Mouse (Mus musculus): ENCODE measurements at regions not wholly inside any gene's neighbourhood (a gene's known extent, or its start where the extent isn't known, plus 50 kb on each side); places are given as distances from the start of the nearest gene placed in this dataset.

- TF ChIP-seq POLR2A (IDR thresholded peaks at IDR 0.05; ENCODE audit: insufficient read depth, low read depth, low read length) = no peak
- no peak for TF ChIP-seq CTCF (IDR thresholded peaks at IDR 0.05; ENCODE audit: insufficient read depth, low read depth, low read length)
- H3K27ac ChIP-seq (ENCODE audit: insufficient read depth, low read depth, low read length) = no peak overlapping the region
- no peak overlapping the region for H3K4me3 ChIP-seq (ENCODE audit: insufficient read depth, low read depth, low read length)
- 61% methylated on average over 5 of the region's 5 CpGs for WGBS
- H3K4me1 ChIP-seq (ENCODE audit: control insufficient read depth, insufficient read depth, low read length) = no peaks in the 10 kb centered on the region
Measured at GRCm38 (mm10) chr4:82234443-82234842, 471.1 kb downstream of the Nfib start.

- 73% methylated on average over 6 of the region's 6 CpGs for WGBS
- Histone ChIP-seq H3K27ac (ENCODE audit: insufficient read depth, low read depth, low read length) (no peak overlapping the region), H3K4me1 (ENCODE audit: control insufficient read depth, insufficient read depth, low read length) (no peaks in the 10 kb centered on the region), H3K4me3 (ENCODE audit: insufficient read depth, low read depth, low read length) (no peak overlapping the region)
- TF ChIP-seq POLR2A (IDR thresholded peaks at IDR 0.05; ENCODE audit: insufficient read depth, low read depth, low read length) (no peak), CTCF (IDR thresholded peaks at IDR 0.05; ENCODE audit: insufficient read depth, low read depth, low read length) (no peak)
Measured at GRCm38 (mm10) chr4:82226197-82227119, 479.1 kb downstream of the Nfib start.

DNA sequence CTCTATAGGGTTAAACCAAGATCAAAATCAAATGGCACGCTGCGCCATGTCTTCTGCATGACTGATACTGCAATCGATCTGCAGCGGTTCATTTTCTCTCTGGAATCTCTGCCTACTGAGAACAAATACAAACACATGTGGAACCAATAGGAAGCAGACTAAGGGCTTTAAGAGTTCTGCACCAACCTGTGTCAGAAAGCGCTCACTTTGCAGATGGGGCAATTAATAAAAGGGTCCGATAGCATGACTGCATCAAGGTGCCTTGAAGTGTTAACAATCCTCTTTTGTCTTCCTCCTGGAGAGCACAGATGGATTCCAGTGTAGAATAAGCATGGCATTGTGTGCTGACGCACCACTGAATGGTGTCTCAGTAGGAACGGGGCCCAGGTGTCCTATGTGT is 484.8 kb downstream of the Nfib start:
- Histone ChIP-seq H3K4me3 (ENCODE audit: insufficient read depth, low read depth, low read length) (no peak overlapping the region), H3K27ac (ENCODE audit: insufficient read depth, low read depth, low read length) (no peak overlapping the region), H3K4me1 (ENCODE audit: control insufficient read depth, insufficient read depth, low read length) (no peaks in the 10 kb centered on the region)
- WGBS = 76% methylated on average over 8 of the region's 8 CpGs
- TF ChIP-seq POLR2A (IDR thresholded peaks at IDR 0.05; ENCODE audit: insufficient read depth, low read depth, low read length) (no peak), CTCF (IDR thresholded peaks at IDR 0.05; ENCODE audit: insufficient read depth, low read depth, low read length) (no peak)

- no peak overlapping the region for H3K4me3 ChIP-seq (ENCODE audit: insufficient read depth, low read depth, low read length)
- no peak overlapping the region for H3K27ac ChIP-seq (ENCODE audit: insufficient read depth, low read depth, low read length)
- H3K4me1 ChIP-seq (ENCODE audit: control insufficient read depth, insufficient read depth, low read length) = no peaks in the 10 kb centered on the region
- WGBS = 91% methylated on average over 7 of the region's 7 CpGs
- no peak for TF ChIP-seq CTCF (IDR thresholded peaks at IDR 0.05; ENCODE audit: insufficient read depth, low read depth, low read length)
- TF ChIP-seq POLR2A (IDR thresholded peaks at IDR 0.05; ENCODE audit: insufficient read depth, low read depth, low read length) = no peak
Measured at GRCm38 (mm10) chr4:82220120-82220714, 485.3 kb downstream of the Nfib start.

- 92% methylated on average over 6 of the region's 6 CpGs for WGBS
- TF ChIP-seq CTCF (IDR thresholded peaks at IDR 0.05; ENCODE audit: insufficient read depth, low read depth, low read length) (no peak), POLR2A (IDR thresholded peaks at IDR 0.05; ENCODE audit: insufficient read depth, low read depth, low read length) (no peak)
Measured at GRCm38 (mm10) chr4:82218616-82219015, 486.9 kb downstream of the Nfib start.

DNA sequence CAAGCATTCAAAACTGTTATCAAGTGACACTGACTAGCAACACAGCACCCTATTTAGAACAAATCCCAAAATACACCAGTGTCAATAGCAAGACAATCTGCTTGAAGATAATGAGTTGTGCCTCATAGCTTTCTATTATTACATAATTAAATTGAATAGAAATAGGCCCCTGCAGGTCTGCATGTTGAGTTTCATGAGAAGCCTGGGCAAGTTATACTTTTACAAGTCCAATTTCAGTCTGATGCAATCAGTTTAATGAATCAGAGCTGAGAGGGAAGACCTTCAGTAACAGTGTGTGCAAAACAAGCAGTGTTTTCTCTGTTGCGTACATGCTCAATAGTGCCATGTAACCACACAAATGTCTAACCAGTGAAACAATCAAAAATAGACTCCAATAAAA is 498.5 kb downstream of the Nfib start:
- WGBS = 92% methylated on average over 1 of the region's 1 CpGs
- no peak overlapping the region for H3K27ac ChIP-seq (ENCODE audit: insufficient read depth, low read depth, low read length)
- H3K4me1 ChIP-seq (ENCODE audit: control insufficient read depth, insufficient read depth, low read length) = no peaks in the 10 kb centered on the region
- H3K4me3 ChIP-seq (ENCODE audit: insufficient read depth, low read depth, low read length) = no peak overlapping the region
- TF ChIP-seq CTCF (IDR thresholded peaks at IDR 0.05; ENCODE audit: insufficient read depth, low read depth, low read length) = no peak
- TF ChIP-seq POLR2A (IDR thresholded peaks at IDR 0.05; ENCODE audit: insufficient read depth, low read depth, low read length) = no peak

More at GRCm38 (mm10) chr4:82218616-82219015, 486.9 kb downstream of the Nfib start:
- Histone ChIP-seq H3K4me3 (ENCODE audit: insufficient read depth, low read depth, low read length) (no peak overlapping the region), H3K27ac (ENCODE audit: insufficient read depth, low read depth, low read length) (no peak overlapping the region), H3K4me1 (ENCODE audit: control insufficient read depth, insufficient read depth, low read length) (no peaks in the 10 kb centered on the region)

GRCm38 (mm10) chr4:82200306-82200705 is 505.2 kb downstream of the Nfib start:
- 82% methylated on average over 2 of the region's 2 CpGs for WGBS
- no peak for TF ChIP-seq POLR2A (IDR thresholded peaks at IDR 0.05; ENCODE audit: insufficient read depth, low read depth, low read length)
- TF ChIP-seq CTCF (IDR thresholded peaks at IDR 0.05; ENCODE audit: insufficient read depth, low read depth, low read length) = no peak
- no peak overlapping the region for H3K27ac ChIP-seq (ENCODE audit: insufficient read depth, low read depth, low read length)

GRCm38 (mm10) chr4:82199118-82199517 is 506.4 kb downstream of the Nfib start:
- Histone ChIP-seq H3K27ac (ENCODE audit: insufficient read depth, low read depth, low read length) (no peak overlapping the region), H3K4me3 (ENCODE audit: insufficient read depth, low read depth, low read length) (no peak overlapping the region), H3K4me1 (ENCODE audit: control insufficient read depth, insufficient read depth, low read length) (no peaks in the 10 kb centered on the region)
- no peak for TF ChIP-seq POLR2A (IDR thresholded peaks at IDR 0.05; ENCODE audit: insufficient read depth, low read depth, low read length)
- no peak for TF ChIP-seq CTCF (IDR thresholded peaks at IDR 0.05; ENCODE audit: insufficient read depth, low read depth, low read length)

More at GRCm38 (mm10) chr4:82200306-82200705, 505.2 kb downstream of the Nfib start:
- no peak overlapping the region for H3K4me3 ChIP-seq (ENCODE audit: insufficient read depth, low read depth, low read length)
- H3K4me1 ChIP-seq (ENCODE audit: control insufficient read depth, insufficient read depth, low read length) = no peaks in the 10 kb centered on the region

GRCm38 (mm10) chr4:82197611-82198010 is 507.9 kb downstream of the Nfib start:
- WGBS = 63% methylated on average over 6 of the region's 6 CpGs
- TF ChIP-seq POLR2A (IDR thresholded peaks at IDR 0.05; ENCODE audit: insufficient read depth, low read depth, low read length) = no peak
- no peak for TF ChIP-seq CTCF (IDR thresholded peaks at IDR 0.05; ENCODE audit: insufficient read depth, low read depth, low read length)
- H3K27ac ChIP-seq (ENCODE audit: insufficient read depth, low read depth, low read length) = no peak overlapping the region
- H3K4me3 ChIP-seq (ENCODE audit: insufficient read depth, low read depth, low read length) = no peak overlapping the region
- no peaks in the 10 kb centered on the region for H3K4me1 ChIP-seq (ENCODE audit: control insufficient read depth, insufficient read depth, low read length)

Data from olfactory bulb, adult 2 months (tissue).